Mouse (Mus musculus) CD4-positive, CD25-positive, alpha-beta regulatory T cell, adult 4 months (primary cell): Measurements from ENCODE around the gene Plpp1. TPM values are rescaled to one million over a fixed set of nuclear protein-coding genes. Genes with fewer than 3 reads are reported as not detected.

ENCODE experiments used
- ATAC-seq: one replicate; pipeline ENCODE4 v1.8.0; 2017
- polyA plus RNA-seq, 2 experiments: library from polyadenylated mRNA; unstranded; fragments of 100-300 nt; shearing (Covaris generic); gene quantifications; one replicate each; pipeline ENCODE4 v1.2.1; 2017

Plpp1 gene
- polyA plus RNA-seq: 1 to 10 TPM; 3.7 to 4.2 TPM

- ATAC-seq: peak; percentile 72
Observed at GRCm38 (mm10) chr13:112800597-112801380, at the start of gene Plpp1. Gene Plpp1, plus strand, starts transcription at chr13:112800792.

- no peak for ATAC-seq
Observed at GRCm38 (mm10) chr13:112751454-112752308, 48.9 kb upstream of the Plpp1 start.

- no peak for ATAC-seq
Observed at GRCm38 (mm10) chr13:112752309-112752975, 48.1 kb upstream of the Plpp1 start.

- ATAC-seq: no peak
Observed at GRCm38 (mm10) chr13:112753522-112753921, 47.1 kb upstream of the Plpp1 start.

GRCm38 (mm10) chr13:112754871-112755270 is 45.7 kb upstream of the Plpp1 start:
- no peak for ATAC-seq

DNA sequence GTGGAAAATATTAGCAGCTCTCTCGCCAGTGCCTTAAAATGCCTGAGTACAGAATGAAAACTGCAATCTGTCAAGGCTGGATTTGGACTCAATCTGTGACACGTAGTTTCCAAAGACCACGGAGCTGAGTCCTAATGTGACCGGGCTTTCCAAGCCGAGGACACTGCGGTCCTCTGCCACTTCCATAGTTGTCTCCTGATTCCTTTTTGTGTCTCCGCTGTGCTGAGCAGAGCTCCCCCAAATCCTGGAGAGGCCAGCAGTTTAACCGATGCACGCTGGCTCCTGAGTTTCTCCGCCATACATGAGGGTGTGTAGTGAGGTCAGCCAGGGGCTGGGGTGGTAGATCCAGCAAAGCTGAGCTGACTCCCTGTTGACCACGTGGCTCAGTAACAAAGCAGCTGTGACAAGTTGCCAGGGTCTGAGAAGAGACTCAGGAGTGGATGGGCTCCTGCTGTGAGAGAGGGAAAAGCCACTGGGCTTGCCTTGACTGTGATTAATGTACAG is 45.0 kb upstream of the Plpp1 start:
- ATAC-seq: no peak

- ATAC-seq: no peak
Observed at GRCm38 (mm10) chr13:112757395-112757794, 43.2 kb upstream of the Plpp1 start.

DNA sequence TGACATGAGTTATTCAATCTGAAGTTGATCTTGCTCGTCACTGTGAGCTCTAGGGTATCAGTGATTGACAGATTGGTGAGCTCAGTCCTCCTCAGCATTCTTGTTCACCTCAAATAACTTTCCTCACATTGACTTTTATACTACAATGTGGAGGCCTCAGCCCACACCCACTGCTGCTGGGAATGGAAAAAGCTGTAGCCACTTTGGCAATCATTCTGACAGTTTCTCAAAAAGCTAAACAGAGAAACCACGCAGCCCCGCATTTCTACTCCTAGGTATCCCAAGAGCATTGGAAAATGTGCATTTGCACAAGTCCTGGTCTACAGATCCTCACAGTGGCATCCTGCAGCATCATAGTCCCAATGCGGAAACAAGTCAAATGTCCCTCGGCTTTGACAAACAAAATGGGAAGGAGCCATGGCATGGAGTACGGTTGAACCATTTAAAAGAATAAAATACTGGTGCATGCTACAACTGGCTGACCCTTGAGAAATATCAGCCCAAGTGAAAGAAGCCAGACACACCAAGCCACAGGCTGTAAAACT is 42.0 kb upstream of the Plpp1 start:
- ATAC-seq: no peak

- no peak for ATAC-seq
Observed at GRCm38 (mm10) chr13:112759364-112759763, 41.2 kb upstream of the Plpp1 start.

- no peak for ATAC-seq
Observed at GRCm38 (mm10) chr13:112759777-112760537, 40.6 kb upstream of the Plpp1 start.

GRCm38 (mm10) chr13:112760538-112760881 is 40.1 kb upstream of the Plpp1 start:
- peak; percentile 71 for ATAC-seq

GRCm38 (mm10) chr13:112761787-112762186 is 38.8 kb upstream of the Plpp1 start:
- no peak for ATAC-seq

GRCm38 (mm10) chr13:112762548-112762947 is 38.0 kb upstream of the Plpp1 start:
- ATAC-seq: no peak

DNA sequence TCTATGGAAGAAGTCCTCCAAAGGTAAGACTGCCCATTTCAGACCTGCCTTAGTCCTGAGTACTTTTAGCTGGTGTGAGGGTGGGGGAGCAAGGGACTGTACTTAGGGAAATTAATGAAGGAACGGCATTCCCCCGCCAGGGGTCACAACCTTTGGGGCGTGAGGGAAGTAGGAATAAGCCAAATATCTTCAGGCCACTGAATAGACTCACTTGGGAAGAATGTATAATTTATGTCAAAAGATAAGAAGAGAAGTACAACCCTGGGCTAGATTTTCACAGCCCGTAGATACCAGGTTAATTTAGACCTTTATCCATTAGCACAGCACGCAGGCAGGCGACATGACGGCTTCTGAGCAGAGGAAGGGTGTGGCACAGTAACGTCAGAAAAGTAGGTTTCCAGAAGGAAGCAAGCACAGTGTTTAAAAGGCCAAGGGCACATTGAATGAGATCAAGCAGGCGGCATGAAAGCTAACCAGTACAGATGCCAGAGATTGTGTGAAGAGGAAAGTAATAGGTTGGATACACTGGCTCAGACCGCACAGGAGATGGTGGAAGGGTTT is 37.0 kb upstream of the Plpp1 start:
- ATAC-seq: no peak

GRCm38 (mm10) chr13:112764556-112764955 is 36.0 kb upstream of the Plpp1 start:
- no peak for ATAC-seq

DNA sequence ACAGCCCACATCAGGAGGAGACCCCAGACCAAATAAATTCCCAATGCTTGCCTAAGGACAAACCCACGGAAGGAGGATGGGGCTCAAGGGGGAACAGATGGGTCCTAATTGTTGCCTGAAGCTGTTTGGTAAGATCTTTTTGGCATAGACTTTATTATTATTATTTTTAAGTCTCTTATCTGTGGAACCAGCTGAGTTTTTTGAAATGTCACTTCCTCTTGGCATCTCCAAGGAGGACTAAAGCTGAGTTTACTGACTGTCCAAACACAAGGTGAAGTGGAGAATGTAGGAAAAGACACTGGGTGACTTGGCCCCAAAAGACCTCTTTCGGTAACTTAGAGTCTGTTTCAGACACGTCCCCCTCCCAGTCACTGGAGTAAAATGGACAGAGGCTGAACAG is 34.9 kb upstream of the Plpp1 start:
- no peak for ATAC-seq

DNA sequence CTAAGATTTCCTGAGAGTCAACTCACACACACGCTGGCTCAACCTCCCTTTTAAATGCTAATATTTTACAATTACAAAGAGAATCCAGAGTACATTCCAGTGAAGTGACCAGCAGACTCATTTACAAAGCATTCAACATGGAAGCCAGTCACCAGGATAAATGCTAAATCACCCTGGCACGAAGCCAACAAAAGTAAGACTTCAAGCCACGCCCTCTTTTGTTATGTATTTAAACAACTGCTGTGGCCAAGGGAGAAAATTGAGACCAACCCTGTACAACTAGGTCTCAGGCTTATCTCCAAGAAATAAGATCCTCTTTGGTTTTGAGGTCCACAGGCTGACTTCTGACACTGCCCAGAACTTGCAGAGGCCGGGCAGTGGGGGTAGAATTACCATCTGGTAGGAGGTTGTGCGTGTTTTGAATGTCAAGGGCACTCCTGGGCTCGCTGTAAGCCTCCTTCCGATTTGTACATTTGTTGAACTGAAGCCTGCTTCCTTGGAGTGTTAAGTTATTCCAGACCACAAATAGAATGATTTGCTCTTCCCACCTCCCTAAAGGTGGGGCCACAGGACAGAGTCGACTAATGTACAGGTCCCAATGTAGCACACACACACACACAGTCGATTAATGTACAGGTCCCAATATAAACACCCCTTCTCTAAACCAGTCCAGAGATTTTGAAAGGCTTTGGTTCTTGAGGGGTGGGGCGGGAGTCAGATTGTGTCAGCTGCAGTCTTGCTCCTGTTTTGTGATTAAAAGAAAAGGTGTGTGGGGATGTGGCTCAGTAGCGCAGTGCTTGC is 29.9 kb upstream of the Plpp1 start:
- ATAC-seq: no peak

- ATAC-seq: no peak
Observed at GRCm38 (mm10) chr13:112771447-112772208, 29.0 kb upstream of the Plpp1 start.

DNA sequence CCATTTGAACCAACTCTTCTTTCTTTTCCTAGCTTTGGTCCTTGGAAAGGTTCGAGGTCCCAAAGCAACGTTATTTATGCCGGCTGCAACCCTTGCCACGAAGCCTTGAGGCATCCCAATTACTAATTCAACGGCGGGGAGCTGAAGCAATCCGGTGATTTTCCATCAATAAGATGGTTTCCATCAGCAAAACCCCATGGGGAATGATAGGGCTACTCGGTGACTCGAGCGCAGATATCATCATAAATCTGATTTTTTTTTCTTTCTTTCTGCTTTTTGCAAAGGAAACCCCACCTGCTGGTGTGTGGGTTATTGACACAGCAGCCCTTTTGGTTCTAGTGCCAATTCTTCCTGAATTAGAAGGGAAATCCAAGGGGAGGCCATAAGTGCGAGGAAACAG is 28.3 kb upstream of the Plpp1 start:
- no peak for ATAC-seq

GRCm38 (mm10) chr13:112772861-112773260 is 27.7 kb upstream of the Plpp1 start:
- no peak for ATAC-seq
